Mouse (Mus musculus) c-Kit-positive CD71-positive TER-119-positive erythroid progenitor cells, embryonic 14.5 days (primary cell): ENCODE measurements around the gene Sptlc2.
"Not testable (repeated sequence)": the region's sequence is repeated elsewhere in the genome, so short reads cannot be mapped to it uniquely, and the experiment has no call there.

Source experiments
- DNase-seq: peaks from one replicate; pipeline ENCODE4 v3.0.0-alpha.2; 2013; ENCODE audit warnings: low spot score

Sptlc2 gene

GRCm38 (mm10) chr12:87331053-87331456, 57.1 kb downstream of the Sptlc2 start:
- no peak for DNase-seq

GRCm38 (mm10) chr12:87330213-87330612, 57.9 kb downstream of the Sptlc2 start:
- no peak for DNase-seq

GRCm38 (mm10) chr12:87328025-87328424, 60.1 kb downstream of the Sptlc2 start:
- no peak for DNase-seq

GRCm38 (mm10) chr12:87327610-87328009, 60.5 kb downstream of the Sptlc2 start:
- DNase-seq: no peak

- no peak for DNase-seq
Observed at GRCm38 (mm10) chr12:87325452-87325851, 62.7 kb downstream of the Sptlc2 start.

GRCm38 (mm10) chr12:87319229-87319628, 68.9 kb downstream of the Sptlc2 start:
- DNase-seq: no peak

GRCm38 (mm10) chr12:87317951-87318350, 70.2 kb downstream of the Sptlc2 start:
- DNase-seq: no peak

GRCm38 (mm10) chr12:87313098-87313497, 75.1 kb downstream of the Sptlc2 start:
- DNase-seq: no peak

- not testable (repeated sequence) for DNase-seq
Observed at GRCm38 (mm10) chr12:87306584-87306844, 81.6 kb downstream of the Sptlc2 start.

- DNase-seq: no peak
Observed at GRCm38 (mm10) chr12:87305767-87306583, 82.2 kb downstream of the Sptlc2 start.

GRCm38 (mm10) chr12:87301189-87301588, 87.0 kb downstream of the Sptlc2 start:
- no peak for DNase-seq

- DNase-seq: no peak
Observed at GRCm38 (mm10) chr12:87300441-87300690, 87.8 kb downstream of the Sptlc2 start.

GRCm38 (mm10) chr12:87299657-87300440, 88.3 kb downstream of the Sptlc2 start, which contains the start of gene Ism2:
Ism2 (minus strand) TSS chr12:87299705.
- DNase-seq: no peak

GRCm38 (mm10) chr12:87299037-87299656, 89.0 kb downstream of the Sptlc2 start:
- no peak for DNase-seq

- DNase-seq: no peak
Observed at GRCm38 (mm10) chr12:87293934-87294333, 94.2 kb downstream of the Sptlc2 start.

- DNase-seq: no peak
Observed at GRCm38 (mm10) chr12:87289100-87289499, 99.1 kb downstream of the Sptlc2 start.

- no peak for DNase-seq
Observed at GRCm38 (mm10) chr12:87284726-87285125, 103.4 kb downstream of the Sptlc2 start.

- no peak for DNase-seq
Observed at GRCm38 (mm10) chr12:87284268-87284667, 103.9 kb downstream of the Sptlc2 start.

- no peak for DNase-seq
Observed at GRCm38 (mm10) chr12:87283706-87284105, 104.4 kb downstream of the Sptlc2 start.

GRCm38 (mm10) chr12:87282743-87283142, 105.4 kb downstream of the Sptlc2 start:
- no peak for DNase-seq

GRCm38 (mm10) chr12:87281766-87282165, 106.4 kb downstream of the Sptlc2 start:
- DNase-seq: no peak

GRCm38 (mm10) chr12:87279879-87280278, 108.3 kb downstream of the Sptlc2 start:
- no peak for DNase-seq

- DNase-seq: no peak
Observed at GRCm38 (mm10) chr12:87279350-87279749, 108.8 kb downstream of the Sptlc2 start.
